Mouse (Mus musculus) mouse embryonic stem cell (cell line): ENCODE results near the gene Gm49387.

Experiments
- in situ Hi-C, 2 experiments: fragments of 300-500 bp; cut with MboI; formaldehyde crosslinking; loops; 1 replicate in 1 of 2; 3 replicates in 1 of 2; pipeline ENCODE4 v1.14.3; 2019 to 2020; ENCODE audit warnings: low sequenced_read_pairs in 2 of 2, low pct_unique_long_range_greater_than_20kb in 1 of 2, mixed read lengths in 1 of 2; ENCODE audit not compliant: unreplicated experiment in 1 of 2

Gene Gm49387

DNA sequence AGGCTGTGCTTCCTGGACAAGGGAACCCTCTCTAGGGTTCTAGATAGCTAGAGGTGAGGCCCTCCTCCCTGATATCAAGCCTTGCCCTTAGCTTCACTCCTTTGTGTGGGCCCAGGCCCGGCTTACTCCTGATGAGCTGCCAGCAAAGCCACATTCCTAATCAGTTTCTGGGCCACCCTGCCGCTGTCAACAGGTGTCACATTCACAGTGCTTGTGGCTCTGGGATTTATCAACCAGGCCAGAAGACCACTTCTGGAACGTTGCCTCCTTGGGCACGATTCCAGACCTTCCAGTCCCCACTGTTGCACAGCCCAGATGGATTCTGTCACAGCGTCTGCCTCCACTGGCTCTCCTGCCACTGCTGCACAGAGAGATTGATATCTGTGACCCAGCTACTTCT is 79.8 kb downstream of the Gm49387 start:
- in situ Hi-C loops = no loop called here

DNA sequence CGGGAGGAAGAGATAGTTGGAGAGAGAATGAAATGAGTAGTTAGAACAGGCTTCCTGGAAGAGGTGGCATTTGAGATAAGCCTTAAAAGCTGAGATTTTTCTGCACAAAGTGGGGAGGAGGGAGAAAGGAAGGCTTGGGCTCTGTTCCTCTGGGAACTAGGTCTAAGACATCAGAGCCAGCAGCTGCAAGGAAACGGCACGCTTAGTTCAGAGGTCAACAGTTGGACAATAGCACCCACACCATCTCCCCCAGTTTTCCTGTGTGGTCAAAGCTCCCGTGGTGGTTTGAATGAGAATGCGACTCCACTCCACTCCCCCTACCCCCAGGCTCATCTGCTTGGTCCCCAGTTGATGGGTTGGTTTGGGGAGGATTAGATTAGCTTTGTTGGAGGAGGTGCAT is 81.5 kb downstream of the Gm49387 start:
- in situ Hi-C loops = no loop called here

DNA sequence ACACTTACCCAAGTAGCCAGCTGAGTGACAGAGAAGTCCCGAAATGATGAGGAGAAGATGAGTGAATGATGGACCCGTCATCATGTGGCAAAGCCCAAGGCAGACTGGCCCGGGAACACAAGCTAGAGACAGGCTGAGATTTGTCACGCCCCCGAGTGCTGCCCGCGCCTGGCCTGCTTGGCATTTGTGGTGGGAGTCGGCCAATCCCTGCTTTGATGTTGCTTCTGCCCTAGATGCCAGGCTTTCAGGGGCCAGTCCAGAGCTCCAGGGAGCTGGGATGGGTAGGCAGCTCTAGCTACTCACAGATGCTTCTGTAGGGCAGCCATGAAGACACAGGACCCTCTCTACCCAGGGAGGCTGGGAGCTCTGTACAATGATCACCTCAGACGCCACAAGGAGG is 82.9 kb downstream of the Gm49387 start:
- in situ Hi-C loops = no loop called here

DNA sequence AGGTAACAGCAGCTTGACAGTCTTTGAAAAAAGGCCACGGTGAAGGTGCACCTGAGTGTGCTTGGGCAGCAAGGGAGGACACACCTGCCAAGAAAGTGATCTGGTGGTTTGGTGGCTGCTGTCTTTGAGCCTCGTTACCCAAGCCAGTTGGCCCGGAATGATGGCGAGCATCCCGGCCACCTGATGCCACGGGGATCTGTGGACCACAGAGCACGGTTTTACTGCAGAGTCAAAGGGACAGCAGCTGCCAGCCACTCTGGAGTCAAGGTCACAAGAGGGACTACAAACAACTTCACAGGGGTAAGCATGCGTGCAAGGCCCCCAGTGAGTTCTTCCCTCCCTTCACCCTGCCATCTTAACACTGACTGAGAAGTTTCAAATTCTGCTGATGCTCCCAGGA is 83.4 kb downstream of the Gm49387 start:
- in situ Hi-C loops = no loop called here

DNA sequence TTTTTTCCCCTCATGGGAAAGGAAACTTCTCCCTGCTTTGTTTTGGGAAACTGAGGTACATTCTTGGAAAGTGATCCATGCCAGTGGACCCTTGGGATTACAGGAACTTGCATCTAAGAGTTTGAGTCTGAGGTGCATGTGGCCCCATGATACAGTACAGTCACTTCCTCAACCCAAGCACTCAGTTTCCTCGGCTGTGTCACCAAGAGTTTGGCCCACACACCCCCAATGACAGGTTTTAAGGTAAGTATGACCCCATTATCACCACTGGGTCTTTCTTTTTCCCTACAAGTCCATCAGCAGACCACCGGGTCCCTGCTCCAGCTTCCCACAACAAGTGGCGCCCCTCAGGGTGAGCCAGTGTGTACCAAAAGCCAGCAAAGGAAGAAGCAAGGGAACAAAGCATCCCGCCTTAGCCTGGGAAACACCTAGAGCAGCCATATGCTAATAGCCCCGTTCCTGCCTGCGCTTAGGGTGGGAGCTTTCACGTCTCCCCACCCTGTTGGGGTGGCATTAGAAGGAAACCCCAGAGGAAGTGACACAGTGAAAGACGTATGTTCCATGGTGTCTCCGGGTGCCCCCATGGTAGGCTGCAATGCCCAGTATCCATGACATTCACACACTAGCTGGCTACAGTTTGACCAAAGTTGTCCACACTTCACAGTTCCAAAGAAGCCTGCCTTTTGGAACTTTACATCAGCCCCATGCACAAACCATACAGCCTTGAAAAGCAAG is 84.0 kb downstream of the Gm49387 start:
- in situ Hi-C loops = no loop called here

DNA sequence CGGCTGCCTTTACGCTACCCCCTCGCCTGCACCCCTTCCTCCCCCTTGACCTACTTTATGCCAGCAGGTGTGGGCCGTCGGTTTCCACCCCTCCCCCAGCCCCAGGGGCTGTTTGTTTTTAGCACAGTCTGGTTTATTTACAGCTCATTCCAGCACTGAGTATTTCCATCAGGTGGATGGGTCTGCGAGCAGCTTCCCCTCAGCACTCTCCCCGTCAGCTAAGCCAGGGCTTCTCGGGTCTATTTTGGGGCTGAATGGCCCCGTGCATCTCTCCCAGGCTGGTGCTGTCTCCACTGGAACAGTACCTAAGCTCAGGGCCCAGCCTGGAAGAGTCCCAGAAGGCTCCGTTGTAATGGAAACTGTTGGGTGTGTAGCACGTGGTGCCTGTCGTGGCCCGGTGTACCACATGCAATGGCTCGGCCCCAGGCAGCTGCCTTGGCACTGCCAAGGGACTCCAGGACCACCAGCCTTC is 84.7 kb downstream of the Gm49387 start:
- in situ Hi-C loops = no loop called here

DNA sequence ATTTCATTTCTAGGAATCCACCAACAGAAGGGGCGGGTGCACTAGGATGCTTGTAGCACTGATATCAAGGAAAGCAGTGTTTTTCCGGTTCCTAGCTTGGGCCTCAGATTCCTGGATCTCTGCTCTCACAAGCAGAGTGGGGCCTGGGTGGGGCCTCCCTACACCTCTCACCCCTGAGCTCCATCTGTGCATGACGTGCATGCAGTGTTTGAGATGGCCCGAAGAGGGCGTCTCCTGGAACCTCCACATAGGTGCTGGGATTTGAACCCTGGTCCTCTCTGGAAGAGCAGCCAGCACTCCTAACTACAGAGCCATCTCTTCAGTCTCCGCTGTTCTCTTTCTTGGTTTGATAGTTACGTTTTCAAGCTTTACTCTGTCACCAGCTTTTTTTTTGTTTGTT is 85.7 kb downstream of the Gm49387 start:
- in situ Hi-C loops = no loop called here

DNA sequence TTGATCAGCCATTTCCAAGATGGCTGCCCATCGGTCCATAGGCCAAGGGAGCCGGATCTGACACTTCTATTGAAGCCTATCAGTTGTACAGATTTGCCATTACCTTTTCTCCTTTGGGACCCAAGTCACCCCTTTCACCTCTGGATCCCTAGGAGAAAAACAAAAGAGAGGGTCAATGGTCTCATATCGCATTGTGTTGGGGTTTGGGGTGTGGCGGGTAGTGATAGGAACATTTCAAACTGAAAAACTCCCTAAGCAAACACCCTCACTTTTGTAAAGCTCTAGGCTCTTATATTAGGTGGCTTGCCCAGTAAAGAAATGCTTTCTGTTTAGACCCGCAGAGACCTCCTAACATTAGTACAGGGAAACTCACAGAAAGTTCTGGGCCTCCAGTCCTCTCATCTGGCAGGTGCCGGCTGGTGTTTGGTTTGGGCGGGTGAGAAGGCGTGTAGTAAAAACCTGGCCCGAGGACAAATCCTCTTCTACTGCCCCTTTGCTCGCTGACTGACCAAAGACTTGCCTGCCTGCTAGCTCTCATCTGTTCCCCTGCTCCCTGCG is 96.7 kb downstream of the Gm49387 start:
- in situ Hi-C loops = no loop called here

DNA sequence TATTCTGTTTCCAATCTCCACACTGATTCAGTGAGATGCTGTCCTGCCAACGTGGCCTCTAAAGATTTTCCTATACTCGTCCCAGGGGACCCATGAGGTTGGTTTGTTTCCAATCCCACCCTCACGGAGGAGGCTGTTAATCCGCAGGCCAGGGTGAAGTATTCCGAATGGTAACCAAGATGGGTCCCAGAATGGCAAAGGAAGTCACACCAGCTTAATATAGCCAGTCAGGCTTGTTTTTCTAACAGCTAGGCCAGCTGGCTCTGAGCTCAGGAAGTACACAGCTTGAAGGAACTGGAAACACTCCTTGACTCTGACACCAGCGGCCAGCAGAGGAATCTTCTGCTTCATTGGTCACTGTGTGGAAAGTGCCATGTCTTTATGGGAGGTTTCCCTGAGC is 103.4 kb downstream of the Gm49387 start:
- in situ Hi-C loops = no loop called here

DNA sequence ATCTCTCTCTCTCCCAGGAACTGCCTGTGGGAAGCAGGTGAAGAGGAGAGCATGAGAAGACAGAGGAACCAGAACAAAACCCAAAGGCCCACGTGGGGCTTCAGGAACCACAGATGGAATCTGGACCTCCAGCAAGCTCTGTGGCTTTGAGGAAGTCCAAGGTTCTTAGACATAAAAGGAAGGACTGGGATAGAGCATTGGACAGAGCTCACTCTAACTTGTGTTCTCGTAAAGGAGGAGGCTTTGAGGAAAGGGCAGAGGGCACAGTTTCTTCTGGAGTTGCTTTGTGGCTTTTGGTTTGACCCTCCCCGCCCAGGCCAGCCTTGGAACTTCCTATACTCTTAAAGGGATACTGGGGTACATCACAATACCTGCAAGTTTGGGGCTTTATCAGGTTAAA is 108.0 kb downstream of the Gm49387 start:
- in situ Hi-C loops = no loop called here

DNA sequence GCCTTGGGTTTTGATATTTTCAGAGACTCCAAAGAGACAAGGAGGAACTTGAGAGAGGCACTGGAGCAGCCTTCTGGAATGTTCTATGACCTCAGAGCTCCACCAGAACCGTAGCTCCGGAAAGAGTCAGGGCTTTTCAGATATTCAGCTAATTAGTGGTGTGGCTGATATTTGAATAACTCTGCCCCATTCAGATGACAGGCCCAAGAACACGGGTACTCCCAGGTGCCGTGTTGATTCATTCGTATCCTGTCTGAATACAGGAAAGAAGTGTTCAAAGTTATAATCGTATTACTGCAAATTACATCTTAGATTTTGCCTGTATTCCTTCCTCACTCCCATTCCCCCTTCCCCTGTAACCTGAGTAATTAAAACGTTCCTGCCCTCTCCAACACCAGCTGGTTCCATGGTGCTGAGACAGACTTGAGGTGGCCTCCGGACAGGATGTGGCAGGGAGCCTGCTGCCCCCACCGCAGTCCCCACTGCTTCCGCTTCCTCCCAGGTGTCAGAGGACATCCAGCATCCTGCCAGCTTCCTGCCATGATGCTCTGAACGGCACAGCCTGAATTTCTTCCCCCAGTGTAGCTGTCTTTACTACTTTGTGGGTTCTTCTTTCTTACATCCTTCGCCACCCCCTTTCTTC is 109.1 kb downstream of the Gm49387 start:
- in situ Hi-C loops = no loop called here

DNA sequence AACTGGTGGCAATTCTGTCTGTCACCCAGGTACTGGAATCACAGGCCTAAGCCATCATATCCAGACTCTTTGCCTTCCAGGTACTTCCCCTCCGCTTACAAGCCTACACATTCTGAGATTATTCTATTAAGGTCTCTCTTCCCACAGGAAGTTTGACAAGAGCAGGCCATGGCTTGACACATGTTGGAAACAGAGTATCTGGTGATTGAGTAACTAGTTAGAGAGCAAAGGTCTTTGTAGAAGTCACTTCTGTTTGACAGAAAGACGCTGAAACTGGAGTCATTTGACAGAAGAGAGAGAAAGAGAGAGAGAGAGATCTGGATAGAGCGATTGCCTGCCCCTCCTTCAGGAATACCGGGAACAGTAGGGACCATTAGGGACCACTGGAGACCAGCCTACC is 109.8 kb downstream of the Gm49387 start:
- in situ Hi-C loops = no loop called here

DNA sequence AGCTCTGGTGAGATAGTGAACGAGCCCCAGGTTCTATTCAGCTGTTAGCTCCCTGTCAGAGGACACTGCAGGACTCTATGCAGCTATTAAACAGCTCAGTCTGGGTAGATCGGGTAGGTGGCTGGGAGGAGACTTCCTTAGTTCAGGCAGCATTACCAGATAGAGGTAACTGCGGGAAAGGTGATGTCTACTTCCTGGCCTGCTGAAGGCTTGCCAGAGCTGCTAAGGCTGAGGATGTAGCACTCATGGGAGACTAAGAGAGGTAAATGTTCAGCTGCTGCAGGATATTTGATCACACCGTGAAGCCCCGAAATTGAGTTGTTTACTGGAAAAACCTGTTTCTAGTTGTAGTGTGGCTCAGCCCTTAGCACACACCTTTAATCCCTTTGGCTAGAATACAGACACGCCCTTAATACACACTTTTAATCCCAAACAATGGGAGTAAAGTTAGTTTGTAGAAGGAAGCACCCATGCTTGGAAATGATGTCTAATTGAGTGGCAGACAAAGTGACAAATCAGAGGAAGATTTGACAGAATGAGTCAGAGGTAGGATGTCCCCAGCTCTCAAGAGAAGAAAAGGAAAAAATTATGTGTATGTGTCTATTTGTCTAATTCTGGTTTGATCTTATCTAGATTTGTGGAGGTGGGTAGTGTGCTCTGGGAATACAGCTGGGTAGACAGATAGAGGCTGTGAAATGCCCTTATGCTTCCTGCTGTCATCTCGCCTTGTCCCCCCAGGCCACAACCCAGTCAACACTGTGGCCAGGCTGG is 115.5 kb downstream of the Gm49387 start:
- in situ Hi-C loops = no loop called here

DNA sequence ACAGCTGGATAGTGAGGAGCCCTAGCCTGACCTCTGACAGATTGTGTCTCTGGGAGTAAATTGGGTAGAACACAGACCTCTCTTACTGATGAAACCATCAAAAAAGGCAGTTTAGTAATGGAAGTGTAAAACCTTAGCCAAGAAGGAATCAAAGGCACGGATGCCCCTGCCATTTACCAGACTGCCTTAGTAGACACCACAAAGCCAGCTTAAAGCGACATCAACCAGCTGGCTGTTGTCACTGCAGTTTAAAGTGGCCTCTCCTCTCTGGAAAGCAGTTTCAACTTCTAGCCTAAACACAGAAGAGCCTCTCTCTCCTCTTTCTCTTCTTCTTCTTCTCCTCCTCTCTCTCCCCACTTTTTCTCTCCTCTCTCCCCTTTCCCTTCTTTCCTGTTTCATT is 119.4 kb downstream of the Gm49387 start:
- in situ Hi-C loops = no loop called here

DNA sequence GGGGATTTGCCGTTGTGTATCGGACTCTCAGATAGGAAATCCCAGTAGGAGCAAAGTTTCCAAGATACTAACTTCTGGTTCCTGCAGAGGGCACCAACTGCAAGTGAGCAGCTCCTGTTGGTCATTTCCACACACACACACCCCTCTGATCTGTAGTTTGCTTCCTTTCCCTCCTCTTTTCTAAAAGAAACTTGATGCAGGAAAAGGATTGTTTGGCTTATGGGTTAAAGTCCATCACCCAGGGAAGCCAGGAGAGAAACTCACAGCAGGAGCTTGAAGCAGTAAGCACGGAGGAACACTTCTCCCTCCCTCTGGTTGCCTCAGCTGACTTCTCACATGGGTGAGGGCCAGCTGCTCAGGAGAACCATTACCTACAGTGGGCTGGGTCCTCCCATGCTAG is 121.5 kb downstream of the Gm49387 start:
- in situ Hi-C loops = no loop called here

DNA sequence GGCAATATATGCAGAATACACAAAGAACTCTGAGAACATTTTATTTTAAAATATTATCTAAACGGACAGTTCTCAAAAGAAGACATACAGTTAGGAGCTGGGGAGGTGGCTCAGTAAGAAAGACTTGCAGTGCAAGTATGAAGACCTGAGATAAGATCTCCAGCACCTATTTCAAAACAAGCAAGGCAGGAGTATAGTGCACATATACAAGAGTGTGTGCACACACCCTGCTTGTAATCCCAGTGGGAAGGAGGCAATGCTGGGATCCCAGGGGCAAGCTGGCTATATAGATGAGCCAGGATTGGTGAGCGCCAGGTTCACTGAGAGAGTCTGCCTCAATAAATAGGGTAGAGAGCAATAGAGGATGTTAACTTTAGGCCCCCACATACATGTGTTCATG is 124.8 kb downstream of the Gm49387 start:
- in situ Hi-C loops = no loop called here

DNA sequence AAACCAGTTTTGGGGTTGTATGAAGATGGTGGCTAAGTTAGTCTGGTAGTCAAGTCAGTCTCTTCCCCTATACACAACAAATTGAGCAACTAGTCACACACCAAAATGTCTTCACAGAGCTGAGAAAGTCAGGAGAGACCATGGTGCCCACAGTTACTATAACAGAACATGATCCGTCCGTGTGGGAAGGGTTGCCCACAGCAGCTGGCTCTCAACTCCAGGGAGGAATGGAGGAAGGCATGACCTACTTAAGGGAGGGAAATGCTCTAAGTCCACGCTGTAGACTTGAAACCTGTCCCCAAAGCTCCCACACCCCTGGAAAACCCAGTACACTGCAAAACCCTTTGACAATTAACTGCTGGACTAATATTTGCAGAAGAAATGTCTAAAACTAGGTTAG is 130.4 kb downstream of the Gm49387 start:
- in situ Hi-C loops = no loop called here

DNA sequence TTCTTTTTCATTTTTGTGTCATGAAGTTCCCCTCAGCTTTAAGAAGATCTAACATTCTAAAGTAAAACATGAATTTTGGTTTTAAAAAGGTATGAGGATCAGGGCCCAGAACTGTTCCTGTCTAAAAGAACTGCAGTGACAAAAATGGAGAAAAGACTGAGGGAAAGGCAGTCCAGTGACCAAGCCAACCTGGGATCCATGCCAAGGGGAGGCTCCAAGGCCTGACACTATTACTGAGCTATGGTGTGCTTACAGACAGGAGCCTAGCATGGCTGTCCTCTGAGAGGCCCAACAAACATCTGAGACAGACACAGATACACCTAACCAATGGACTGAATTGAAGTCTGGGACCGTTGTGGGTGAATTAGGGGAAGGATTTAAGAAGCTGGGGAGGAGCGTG is 130.8 kb downstream of the Gm49387 start:
- in situ Hi-C loops = no loop called here

DNA sequence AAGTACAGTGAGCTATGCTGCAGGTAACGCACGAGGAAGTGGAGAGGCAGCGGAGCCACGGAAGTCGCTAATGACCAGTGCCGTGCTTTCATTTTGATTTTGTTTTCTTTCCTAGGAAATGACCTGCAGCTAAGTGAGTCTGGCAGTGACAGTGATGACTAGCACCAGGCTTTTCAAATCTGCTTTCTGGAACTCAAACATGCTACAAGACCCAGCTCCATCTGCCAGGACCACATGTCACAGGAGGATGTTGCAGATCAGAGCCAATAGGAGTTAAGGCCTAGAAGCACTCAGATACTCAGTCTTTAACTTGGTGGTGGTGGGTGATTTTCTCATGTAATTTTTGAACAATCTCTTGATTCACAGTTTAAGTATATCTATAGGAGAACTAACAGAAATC is 134.2 kb downstream of the Gm49387 start:
- in situ Hi-C loops = no loop called here
